Mouse (Mus musculus) CH12.LX (cell line): ENCODE results near the gene Mfsd14a. TPM values are rescaled to one million over a fixed set of nuclear protein-coding genes. Genes with fewer than 3 reads are reported as not detected.

ENCODE experiments used
- DNase-seq: peaks from one replicate; pipeline ENCODE4 v3.0.0-alpha.2; 2013; ENCODE audit errors: extremely low read depth
- H3K27ac ChIP-seq: 2 replicates; pipeline ENCODE4 v1.5.1; 2012; ENCODE audit warnings: low read depth, mild to moderate bottlenecking, control low read depth, moderate library complexity; ENCODE audit not compliant: insufficient read depth
- H3K27me3 ChIP-seq: replicated peaks from 2 replicates; pipeline ENCODE3; 2012; ENCODE audit warnings: inconsistent platforms
- H3K36me3 ChIP-seq, 2 experiments: replicated peaks in 1 of 2; 2 replicates each; pipeline versions ENCODE3 to v1.6.1; 2012; ENCODE audit warnings: inconsistent platforms in 1 of 2, low read length in 1 of 2, mild to moderate bottlenecking in 1 of 2, mixed read lengths in 1 of 2, moderate library complexity in 1 of 2; ENCODE audit not compliant: control insufficient read depth in 1 of 2, insufficient read depth in 1 of 2
- H3K4me1 ChIP-seq, 2 experiments: 2 replicates each; pipeline ENCODE4 v1.6.1; 2012; ENCODE audit warnings: inconsistent platforms in 1 of 2, moderate library complexity in 1 of 2; ENCODE audit not compliant: insufficient read depth in 2 of 2, control insufficient read depth in 1 of 2
- H3K4me2 ChIP-seq: 2 replicates; pipeline ENCODE4 v1.6.1; 2012; ENCODE audit warnings: low read depth, mild to moderate bottlenecking, control low read depth; ENCODE audit not compliant: poor library complexity, insufficient read depth, severe bottlenecking
- H3K4me3 ChIP-seq, 3 experiments: fragments of 150-350 bp in 1 of 3; sonication (generic) in 1 of 3; replicated peaks in 1 of 3; 2 replicates each; pipeline versions ENCODE3 to v1.5.1; 2011 to 2012; ENCODE audit warnings: low read depth in 2 of 3, low read length in 2 of 3, mild to moderate bottlenecking in 2 of 3, moderate library complexity in 2 of 3, control low read depth in 1 of 3, improper control_type of control experiment in 1 of 3, inconsistent platforms in 1 of 3, mixed read lengths in 1 of 3; ENCODE audit not compliant: poor library complexity in 1 of 3
- H3K79me2 ChIP-seq: replicated peaks from 2 replicates; pipeline ENCODE4 v1.6.1; 2012; ENCODE audit warnings: mild to moderate bottlenecking, moderate library complexity; ENCODE audit not compliant: control insufficient read depth, poor library complexity, insufficient read depth, severe bottlenecking; ENCODE audit errors: extremely low read depth
- H3K9ac ChIP-seq: 2 replicates; pipeline ENCODE4 v1.6.1; 2012; ENCODE audit warnings: low read depth, mild to moderate bottlenecking, control low read depth, moderate library complexity; ENCODE audit not compliant: insufficient read depth
- H3K9me3 ChIP-seq: replicated peaks from 2 replicates; pipeline ENCODE3; 2012; ENCODE audit warnings: low read length, inconsistent platforms, mixed read lengths
- CTCF ChIP-seq, 2 experiments: IDR thresholded peaks in 1 of 2; conservative IDR thresholded peaks in 1 of 2; 2 replicates each; pipeline ENCODE4 v1.5.1; 2011 to 2012; ENCODE audit warnings: low read depth in 2 of 2, low read length in 2 of 2, improper control_type of control experiment in 1 of 2, inconsistent platforms in 1 of 2, mild to moderate bottlenecking in 1 of 2, moderate library complexity in 1 of 2
- E2F4 ChIP-seq: IDR thresholded peaks from 2 replicates; pipeline ENCODE4 v1.6.1; 2011; ENCODE audit warnings: low read depth, low read length, improper control_type of control experiment; ENCODE audit not compliant: insufficient replicate concordance
- ELF1 ChIP-seq: IDR thresholded peaks from 2 replicates; pipeline ENCODE4 v1.6.1; 2014; ENCODE audit warnings: low read depth, mild to moderate bottlenecking, inconsistent platforms, low read length, improper control_type of control experiment
- EP300 ChIP-seq: IDR thresholded peaks from 2 replicates; pipeline ENCODE4 v1.6.1; 2011; ENCODE audit warnings: low read length, improper control_type of control experiment
- GABPA ChIP-seq: IDR thresholded peaks from 2 replicates; pipeline ENCODE4 v1.6.1; 2012; ENCODE audit warnings: low read depth, low read length, improper control_type of control experiment, inconsistent platforms; ENCODE audit not compliant: insufficient replicate concordance
- HCFC1 ChIP-seq: IDR thresholded peaks from 2 replicates; pipeline ENCODE4 v1.6.1; 2012; ENCODE audit warnings: low read depth, mild to moderate bottlenecking, inconsistent platforms, low read length, improper control_type of control experiment
- IRF4 ChIP-seq: IDR thresholded peaks from 2 replicates; pipeline ENCODE4 v1.6.1; 2014; ENCODE audit warnings: low read depth, mild to moderate bottlenecking, inconsistent platforms, low read length, improper control_type of control experiment
- JUND ChIP-seq: conservative IDR thresholded peaks from 2 replicates; pipeline ENCODE4 v1.6.1; 2011; ENCODE audit warnings: low read depth, low read length, improper control_type of control experiment
- KAT2A ChIP-seq: IDR thresholded peaks from 2 replicates; pipeline ENCODE4 v1.6.1; 2012; ENCODE audit warnings: low read length, improper control_type of control experiment, inconsistent platforms; ENCODE audit not compliant: insufficient replicate concordance
- MAX ChIP-seq: IDR thresholded peaks from 2 replicates; pipeline ENCODE4 v1.6.1; 2011; ENCODE audit warnings: low read length, improper control_type of control experiment
- MAZ ChIP-seq: IDR thresholded peaks from 2 replicates; pipeline ENCODE4 v1.6.1; 2012; ENCODE audit warnings: low read depth, mild to moderate bottlenecking, inconsistent platforms, low read length, improper control_type of control experiment, moderate library complexity
- MEF2A ChIP-seq: IDR thresholded peaks from 2 replicates; pipeline ENCODE4 v1.6.1; 2014; ENCODE audit warnings: low read depth, mild to moderate bottlenecking, inconsistent platforms, low read length, improper control_type of control experiment, borderline replicate concordance
- MXI1 ChIP-seq: IDR thresholded peaks from 2 replicates; pipeline ENCODE4 v1.6.1; 2011; ENCODE audit warnings: mild to moderate bottlenecking, low read depth, low read length, improper control_type of control experiment
- MYC ChIP-seq: IDR thresholded peaks from 2 replicates; pipeline ENCODE4 v1.6.1; 2011; ENCODE audit warnings: low read depth, mild to moderate bottlenecking, improper control_type of control experiment, low read length
- NELFE ChIP-seq: IDR thresholded peaks from 2 replicates; pipeline ENCODE4 v1.6.1; 2011; ENCODE audit warnings: low read depth, low read length, improper control_type of control experiment
- NRF1 ChIP-seq: IDR thresholded peaks from 2 replicates; pipeline ENCODE4 v1.6.1; 2014; ENCODE audit warnings: low read depth, mild to moderate bottlenecking, inconsistent platforms, low read length, improper control_type of control experiment, moderate library complexity
- PAX5 ChIP-seq: IDR thresholded peaks from 2 replicates; pipeline ENCODE4 v1.6.1; 2012; ENCODE audit warnings: low read length, inconsistent platforms, mixed read lengths
- POLR2A ChIP-seq: IDR thresholded peaks from 2 replicates; pipeline ENCODE4 v1.6.1; 2011; ENCODE audit warnings: low read depth, mild to moderate bottlenecking, improper control_type of control experiment, low read length
- RCOR1 ChIP-seq: conservative IDR thresholded peaks from 2 replicates; pipeline ENCODE4 v1.6.1; 2012; ENCODE audit warnings: low read depth, mild to moderate bottlenecking, inconsistent platforms, low read length, improper control_type of control experiment
- SIN3A ChIP-seq: IDR thresholded peaks from 2 replicates; pipeline ENCODE4 v1.6.1; 2012; ENCODE audit warnings: low read length, improper control_type of control experiment, inconsistent platforms
- SMC3 ChIP-seq: IDR thresholded peaks from 2 replicates; pipeline ENCODE4 v1.6.1; 2011; ENCODE audit warnings: low read depth, low read length, improper control_type of control experiment
- TBP ChIP-seq: conservative IDR thresholded peaks from 2 replicates; pipeline ENCODE4 v1.6.1; 2011; ENCODE audit warnings: low read depth, low read length, improper control_type of control experiment
- TCF12 ChIP-seq: IDR thresholded peaks from 2 replicates; pipeline ENCODE4 v1.6.1; 2014; ENCODE audit warnings: low read depth, mild to moderate bottlenecking, inconsistent platforms, low read length, improper control_type of control experiment
- USF1 ChIP-seq: IDR thresholded peaks from 2 replicates; pipeline ENCODE4 v1.6.1; 2014; ENCODE audit warnings: low read depth, mild to moderate bottlenecking, inconsistent platforms, low read length, improper control_type of control experiment
- USF2 ChIP-seq: conservative IDR thresholded peaks from 2 replicates; pipeline ENCODE4 v1.6.1; 2011; ENCODE audit warnings: low read depth, low read length, improper control_type of control experiment
- ZMIZ1 ChIP-seq: IDR thresholded peaks from 2 replicates; pipeline ENCODE4 v1.6.1; 2012; ENCODE audit warnings: low read depth, mild to moderate bottlenecking, inconsistent platforms, low read length, improper control_type of control experiment
- ZNF384 ChIP-seq: IDR thresholded peaks from 2 replicates; pipeline ENCODE4 v1.6.1; 2012; ENCODE audit warnings: low read depth, low read length, improper control_type of control experiment, inconsistent platforms
- dilution Hi-C: fragments of 300-500 bp; cut with MboI; formaldehyde crosslinking; loops from 2 replicates; pipeline ENCODE4 v1.14.3; 2020; ENCODE audit warnings: low sequenced_read_pairs; ENCODE audit not compliant: extremely low pct_unique_long_range_greater_than_20kb, extremely low pct_ligation_motif_present
- in situ Hi-C: fragments of 300-500 bp; cut with MboI; formaldehyde crosslinking; loops from 3 replicates; pipeline ENCODE4 v1.14.3; 2019; ENCODE audit warnings: low sequenced_read_pairs, low pct_ligation_motif_present, low pct_unique_long_range_greater_than_20kb, mixed read lengths
- polyA plus RNA-seq: library from polyadenylated mRNA; unstranded; fragments of >175 nt; gene quantifications from 2 replicates; pipeline ENCODE4 v1.2.1, GENCODE M21; 2012; ENCODE audit warnings: low read depth; ENCODE audit not compliant: insufficient read length
- total RNA-seq, 2 experiments: library from RNA; depleted of rRNA; stranded (reverse); fragments of 300-350 nt in 1 of 2; fragments of >200 nt in 1 of 2; gene quantifications; 2 replicates each; pipeline ENCODE4 v1.2.3; 2012 to 2014

The Mfsd14a gene
- total and polyA plus RNA-seq, 3 experiments: 27.0 to 70.4 (median 45.9) TPM

GRCm38 (mm10) chr3:116595603-116595991 lies 66.9 kb downstream of the Mfsd14a start:
- DNase-seq: no peak

GRCm38 (mm10) chr3:116594728-116595602 lies 67.5 kb downstream of the Mfsd14a start, which contains the start of gene Sass6:
Gene Sass6, plus strand, starts transcription at chr3:116594982.
- Histone ChIP-seq H3K27ac (peak within 1 kb of the TSS; percentile 54), H3K9me3 (no peaks in the 10 kb centered on the region), H3K9ac (peak within 1 kb of the TSS; percentile 66), H3K79me2 (peaks cover 33% of the 10 kb centered on the region), H3K4me1 (peaks cover 0 to 20% of the 10 kb centered on the region in 2 experiments; a peak in 2 of 4 replicates), H3K4me2 (peak within 1 kb of the TSS; percentile 79; the same call in 1 of the 2 replicates), H3K27me3 (no peaks in the 10 kb centered on the region), H3K4me3 (peak within 1 kb of the TSS; percentile 67 to 91 (median 72)), H3K36me3 (peaks cover 13 to 42% of the 10 kb centered on the region in 2 experiments)
- dilution Hi-C loops (no loop called here), in situ Hi-C loops (loop anchor here (10.0 to 25.0 kb wide), 2 partner anchors 140 to 258 kb away; no protein-coding TSS in a partner anchor)
- peak; percentile 96 for DNase-seq
- no peak for TF ChIP-seq ZNF384
- TF ChIP-seq RCOR1: no peak
- TF ChIP-seq IRF4: no peak; the same call in 1 of the 2 replicates
- peak; percentile 32; the same call in 1 of the 2 replicates for TF ChIP-seq MAZ
- TF ChIP-seq NELFE: 0 out of 2 replicates have a peak, but pooled peaks have one; percentile 51
- peak; percentile 67; the same call in 1 of the 2 replicates for TF ChIP-seq MYC
- TF ChIP-seq NRF1: peak; percentile 43
- peak; percentile 38; the same call in 1 of the 2 replicates for TF ChIP-seq TCF12
- peak; percentile 88; the same call in 1 of the 2 replicates for TF ChIP-seq KAT2A
- TF ChIP-seq TBP: 0 out of 2 replicates have a peak, but pooled peaks have one; percentile 53
- no peak for TF ChIP-seq PAX5
- peak; percentile 93 for TF ChIP-seq SIN3A
- no peak for TF ChIP-seq JUND
- no peak for TF ChIP-seq EP300
- peak; percentile 4; the same call in 1 of the 2 replicates for TF ChIP-seq SMC3
- no peak for TF ChIP-seq USF2
- peak; percentile 83 for TF ChIP-seq POLR2A
- peak; percentile 87 for TF ChIP-seq ELF1
- peak; percentile 95 for TF ChIP-seq HCFC1
- peak; percentile 47; the same call in 1 of the 2 replicates for TF ChIP-seq MEF2A
- peak; percentile 91 for TF ChIP-seq E2F4
- no peak for TF ChIP-seq USF1
- peak; percentile 79 for TF ChIP-seq MXI1
- no peak for TF ChIP-seq CTCF (conservative IDR thresholded peaks at IDR 0.05 in 1 of 2, IDR thresholded peaks at IDR 0.05 in 1 of 2; ENCODE audit: low read depth in 2 of 2, low read length in 2 of 2)

More at GRCm38 (mm10) chr3:116595603-116595991, 66.9 kb downstream of the Mfsd14a start:
- Histone ChIP-seq H3K79me2 (peaks cover 33% of the 10 kb centered on the region), H3K36me3 (peaks cover 8 to 36% of the 10 kb centered on the region in 2 experiments), H3K4me2 (peak overlapping the region; percentile 79), H3K9ac (peak overlapping the region; percentile 66), H3K4me3 (peak overlapping the region; percentile 67 to 91 (median 72)), H3K27me3 (no peaks in the 10 kb centered on the region), H3K4me1 (peaks cover 0 to 20% of the 10 kb centered on the region in 2 experiments; a peak in 2 of 4 replicates), H3K27ac (no peak overlapping the region), H3K9me3 (no peaks in the 10 kb centered on the region)
- in situ Hi-C loops (loop anchor here (10.0 to 25.0 kb wide), 2 partner anchors 139 to 258 kb away; no protein-coding TSS in a partner anchor), dilution Hi-C loops (no loop called here)
- no peak for TF ChIP-seq NELFE
- no peak for TF ChIP-seq CTCF (conservative IDR thresholded peaks at IDR 0.05 in 1 of 2, IDR thresholded peaks at IDR 0.05 in 1 of 2; ENCODE audit: low read depth in 2 of 2, low read length in 2 of 2)
- TF ChIP-seq MAX: no peak
- TF ChIP-seq POLR2A: no peak
- TF ChIP-seq ELF1: no peak
- TF ChIP-seq TCF12: no peak
- no peak for TF ChIP-seq MXI1
- TF ChIP-seq KAT2A: no peak
- TF ChIP-seq NRF1: no peak
- TF ChIP-seq PAX5: no peak
- no peak for TF ChIP-seq IRF4
- no peak for TF ChIP-seq USF1
- no peak for TF ChIP-seq GABPA
- TF ChIP-seq HCFC1: no peak
- no peak for TF ChIP-seq ZMIZ1
